Mouse (Mus musculus) neutrophil, adult 83 days (primary cell): ENCODE data around the gene 2610528A11Rik. TPM values are rescaled to one million over a fixed set of nuclear protein-coding genes. Genes with fewer than 3 reads are reported as not detected.

Experiments used
- total RNA-seq, 2 experiments: library from RNA; stranded (reverse); gene quantifications; one replicate each; pipeline ENCODE4 v1.2.4; 2023

2610528A11Rik gene
- total RNA-seq = not detected

GRCm38 (mm10) chr14:37113922-37114321 is at the start of gene 2610528A11Rik:
TSS of gene 2610528A11Rik (minus strand) at chr14:37114022.

DNA sequence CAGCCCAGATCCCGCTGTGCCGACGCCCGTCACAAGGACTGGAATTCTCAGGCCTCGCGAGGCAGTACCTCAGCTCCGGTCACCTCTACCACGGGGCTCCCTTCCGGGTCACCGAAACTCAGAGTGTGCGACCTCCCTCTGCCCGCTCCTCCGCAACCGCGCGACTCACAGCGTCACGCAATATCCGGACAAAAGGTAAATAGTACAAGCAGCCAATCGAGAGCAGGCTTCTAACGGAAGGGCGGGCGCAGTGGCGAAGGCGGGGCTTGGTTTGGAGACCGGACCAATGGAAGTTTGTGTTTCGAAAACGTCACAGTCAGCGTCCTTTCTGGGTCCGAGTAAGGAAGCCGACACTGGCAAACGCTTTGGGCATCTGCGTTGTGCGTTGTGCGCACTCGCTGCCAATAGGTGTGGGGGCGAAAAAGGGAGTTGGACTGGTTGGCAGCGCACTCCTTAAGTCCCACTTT is 21.3 kb upstream of the 2610528A11Rik start, which contains the start of gene Ghitm:
Ghitm (minus strand) TSS at position 146 of the 467 bp plus-strand sequence.

DNA sequence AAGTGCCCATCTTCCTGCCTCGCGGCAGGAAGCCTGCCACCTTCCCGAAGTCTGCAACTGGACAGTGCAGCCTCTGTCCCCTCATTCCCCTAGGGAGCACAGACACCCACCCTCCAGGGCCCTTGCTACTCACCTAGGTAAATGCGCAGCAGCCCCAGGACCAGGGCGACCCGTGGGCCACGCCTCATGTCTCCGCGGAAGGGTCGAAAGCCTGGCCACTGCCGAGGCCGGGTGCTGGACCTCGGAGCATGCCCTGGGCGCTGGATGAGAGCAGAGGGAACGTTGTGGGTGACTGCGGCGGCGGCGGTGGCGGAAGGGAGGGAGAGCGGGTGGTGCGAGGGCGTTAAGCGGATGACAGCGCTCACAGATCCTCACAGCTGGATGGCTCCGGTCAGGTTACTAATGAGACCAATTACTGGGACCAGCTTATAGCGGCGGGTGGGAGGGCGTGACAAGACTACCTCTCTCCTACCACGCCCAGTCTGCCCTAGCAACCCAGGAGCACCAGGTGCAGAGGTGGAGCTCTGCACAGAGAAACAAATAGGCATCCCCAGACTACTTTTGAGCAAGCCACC is 15.8 kb downstream of the 2610528A11Rik start, which contains the start of gene Cdhr1:
Cdhr1 (minus strand) TSS at position 392 of the 575 bp plus-strand sequence.

DNA sequence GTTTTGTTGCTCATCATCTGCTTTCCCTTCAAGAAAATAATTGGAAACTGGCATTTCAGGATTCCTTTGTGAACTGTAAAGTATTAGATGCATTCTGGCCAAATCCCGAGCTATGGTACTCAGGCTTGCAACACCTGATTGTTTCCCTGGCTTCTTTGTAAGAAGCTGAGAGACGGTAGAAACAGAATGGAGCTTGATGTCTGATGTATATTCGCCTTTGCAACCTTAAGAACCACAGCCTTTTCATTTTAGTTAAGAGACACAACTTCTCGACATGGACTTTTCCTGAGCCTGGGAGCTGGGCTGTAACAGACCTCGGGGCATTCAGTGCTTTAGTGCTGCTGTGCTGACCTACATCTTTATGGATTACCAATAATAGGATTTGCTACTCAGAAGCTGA is 46.2 kb downstream of the 2610528A11Rik start, which contains the start of gene Lrit2:
Lrit2 (plus strand) TSS at position 301 of the 400 bp plus-strand sequence.

Other genes starting within 250 kb of the 2610528A11Rik start
- 10 to 100 TPM in 1 of 2 experiments, 1 to 10 TPM in 1; 8.9 to 11.4 TPM for gene Ccser2, start 145.2 kb downstream of the 2610528A11Rik start, total RNA-seq
- gene Rgr, start 65.1 kb downstream of the 2610528A11Rik start, total RNA-seq = not detected
- not detected for gene Lrit1, start 59.2 kb downstream of the 2610528A11Rik start, total RNA-seq
- gene Lrit2, start 46.1 kb downstream of the 2610528A11Rik start, total RNA-seq = not detected
- not detected for gene Cdhr1, start 15.7 kb downstream of the 2610528A11Rik start, total RNA-seq
- 10 to 100 TPM; 88.6 to 90.3 TPM for gene Ghitm, start 21.2 kb upstream of the 2610528A11Rik start, total RNA-seq